Mouse (Mus musculus): ENCODE measurements around the gene Fezf1. TPM values are rescaled to one million over a fixed set of nuclear protein-coding genes. Genes with fewer than 3 reads are reported as not detected.

Fezf1 gene
- not detected in 2 replicates for polyA plus RNA-seq (2012; ENCODE audit: low replicate concordance)

GRCm38 (mm10) chr6:23248313-23249052 lies at the start of gene Fezf1:
TSS of gene Fezf1 (minus strand) at chr6:23248362.

Other genes starting within 250 kb of the Fezf1 start
- not detected in 2 replicates for gene Aass, start 115.4 kb downstream of the Fezf1 start, polyA plus RNA-seq (2012; ENCODE audit: low replicate concordance)